Mouse (Mus musculus) midbrain, embryonic 16.5 days (tissue): ENCODE results near the gene Fam19a5. TPM values are rescaled to one million over a fixed set of nuclear protein-coding genes. Genes with fewer than 3 reads are reported as not detected.

Experiments used
- ATAC-seq: fragments of 200-750 bp; cut with Nextera tagmentation; 2 replicates; pipeline ENCODE4 v1.8.0; 2017; ENCODE audit warnings: moderate TSS enrichment
- H3K27ac ChIP-seq: fragments of 300-500 bp; sonication (generic); 2 replicates; pipeline ENCODE4 v1.5.1; 2014; ENCODE audit warnings: mild to moderate bottlenecking, low read length, mixed read lengths
- H3K27me3 ChIP-seq: fragments of 300-500 bp; sonication (generic); 2 replicates; pipeline ENCODE4 v1.6.1; 2014; ENCODE audit warnings: low read depth, low read length, mixed read lengths; ENCODE audit not compliant: control insufficient read depth, insufficient read depth
- H3K36me3 ChIP-seq: fragments of 300-500 bp; sonication (generic); 2 replicates; pipeline ENCODE4 v1.6.1; 2014; ENCODE audit warnings: mild to moderate bottlenecking, low read length, moderate library complexity, mixed read lengths; ENCODE audit not compliant: control insufficient read depth, insufficient read depth
- H3K4me1 ChIP-seq: fragments of 300-500 bp; sonication (generic); 2 replicates; pipeline ENCODE4 v1.6.1; 2014; ENCODE audit warnings: mild to moderate bottlenecking, low read length, mixed read lengths; ENCODE audit not compliant: control insufficient read depth, insufficient read depth
- H3K4me2 ChIP-seq: fragments of 300-500 bp; sonication (generic); 2 replicates; pipeline ENCODE4 v1.6.1; 2014; ENCODE audit warnings: mild to moderate bottlenecking, low read length, mixed read lengths
- H3K4me3 ChIP-seq: fragments of 300-500 bp; sonication (generic); 2 replicates; pipeline ENCODE4 v1.5.1; 2014; ENCODE audit warnings: low read depth, mild to moderate bottlenecking, low read length, moderate library complexity, mixed read lengths
- H3K9ac ChIP-seq: fragments of 300-500 bp; sonication (generic); 2 replicates; pipeline ENCODE4 v1.6.1; 2014; ENCODE audit warnings: low read depth, low read length, mixed read lengths
- H3K9me3 ChIP-seq: fragments of 300-500 bp; sonication (generic); replicated peaks from 2 replicates; pipeline ENCODE4 v1.6.1; 2014; ENCODE audit warnings: mild to moderate bottlenecking, low read length, mixed read lengths; ENCODE audit not compliant: control insufficient read depth, poor library complexity, severe bottlenecking
- WGBS: fragments of 180-500 bp; shearing (Covaris S2); extraction: QIAGEN DNeasy Blood & Tissue Kit; methylation state at CpG from one replicate; pipeline ENCODE4 v1.1.7; 2014; 5-methylcytosine and 5-hydroxymethylcytosine counted together
- polyA plus RNA-seq: library from polyadenylated mRNA; unstranded; fragments of >200 nt; fragmentation: Nextera tagmentation; extraction: Ambion mirVana; gene quantifications from 2 replicates; pipeline ENCODE4 v1.2.1, GENCODE M21; 2015

Gene Fam19a5
- polyA plus RNA-seq, 1 experiment from 2014 or later, result 28.5 TPM

- peaks cover 8% of the 10 kb centered on the region; the same call in 1 of the 2 replicates for H3K4me1 ChIP-seq
- no peak overlapping the region for H3K4me2 ChIP-seq
- H3K27me3 ChIP-seq, result no peaks in the 10 kb centered on the region
- no peaks in the 10 kb centered on the region for H3K36me3 ChIP-seq
- WGBS, result 74% methylated on average over 5 of the region's 5 CpGs
- no peak for ATAC-seq
- no peaks in the 10 kb centered on the region for H3K9me3 ChIP-seq
- H3K4me3 ChIP-seq, result no peak overlapping the region
- no peak overlapping the region for H3K9ac ChIP-seq
- H3K27ac ChIP-seq, result no peak overlapping the region
These were observed 102.4 kb downstream of the Fam19a5 start for GRCm38 (mm10) chr15:87646313-87647061.

GRCm38 (mm10) chr15:87649651-87650050, 105.6 kb downstream of the Fam19a5 start:
- H3K4me2 ChIP-seq, result no peak overlapping the region
- 68% methylated on average over 2 of the region's 2 CpGs for WGBS
- ATAC-seq, result no peak

GRCm38 (mm10) chr15:87654551-87654950, 110.5 kb downstream of the Fam19a5 start:
- 78% methylated on average over 6 of the region's 6 CpGs for WGBS
- Histone ChIP-seq H3K36me3 (no peaks in the 10 kb centered on the region), H3K27me3 (no peaks in the 10 kb centered on the region)

More at GRCm38 (mm10) chr15:87649651-87650050, 105.6 kb downstream of the Fam19a5 start:
- peaks cover 7% of the 10 kb centered on the region; the same call in 1 of the 2 replicates for H3K4me1 ChIP-seq
- no peaks in the 10 kb centered on the region for H3K27me3 ChIP-seq
- H3K4me3 ChIP-seq, result no peak overlapping the region
- no peak overlapping the region for H3K9ac ChIP-seq
- no peaks in the 10 kb centered on the region for H3K9me3 ChIP-seq
- no peaks in the 10 kb centered on the region for H3K36me3 ChIP-seq
- H3K27ac ChIP-seq, result no peak overlapping the region

GRCm38 (mm10) chr15:87656496-87657155, 112.5 kb downstream of the Fam19a5 start:
- no peaks in the 10 kb centered on the region for H3K9me3 ChIP-seq
- H3K9ac ChIP-seq, result no peak overlapping the region
- no peaks in the 10 kb centered on the region; the same call in 1 of the 2 replicates for H3K4me1 ChIP-seq
- H3K27me3 ChIP-seq, result no peaks in the 10 kb centered on the region
- ATAC-seq, result no peak
- 0 out of 2 replicates have a peak overlapping the region, but pooled peaks have one; percentile 22 for H3K27ac ChIP-seq
- no peak overlapping the region for H3K4me3 ChIP-seq
- 60% methylated on average over 20 of the region's 20 CpGs for WGBS
- no peaks in the 10 kb centered on the region for H3K36me3 ChIP-seq
- no peak overlapping the region for H3K4me2 ChIP-seq

More at GRCm38 (mm10) chr15:87654551-87654950, 110.5 kb downstream of the Fam19a5 start:
- no peak for ATAC-seq
- Histone ChIP-seq H3K4me1 (no peaks in the 10 kb centered on the region; the same call in 1 of the 2 replicates), H3K4me2 (no peak overlapping the region), H3K27ac (no peak overlapping the region), H3K9ac (no peak overlapping the region), H3K9me3 (no peaks in the 10 kb centered on the region), H3K4me3 (no peak overlapping the region)

GRCm38 (mm10) chr15:87659729-87660128, 115.6 kb downstream of the Fam19a5 start:
- no peak for ATAC-seq
- Histone ChIP-seq H3K36me3 (no peaks in the 10 kb centered on the region), H3K9me3 (no peaks in the 10 kb centered on the region), H3K4me3 (no peak overlapping the region), H3K27me3 (no peaks in the 10 kb centered on the region), H3K4me2 (no peak overlapping the region), H3K27ac (no peak overlapping the region), H3K9ac (no peak overlapping the region), H3K4me1 (no peaks in the 10 kb centered on the region; the same call in 1 of the 2 replicates)
- WGBS, result 88% methylated on average over 6 of the region's 6 CpGs

DNA sequence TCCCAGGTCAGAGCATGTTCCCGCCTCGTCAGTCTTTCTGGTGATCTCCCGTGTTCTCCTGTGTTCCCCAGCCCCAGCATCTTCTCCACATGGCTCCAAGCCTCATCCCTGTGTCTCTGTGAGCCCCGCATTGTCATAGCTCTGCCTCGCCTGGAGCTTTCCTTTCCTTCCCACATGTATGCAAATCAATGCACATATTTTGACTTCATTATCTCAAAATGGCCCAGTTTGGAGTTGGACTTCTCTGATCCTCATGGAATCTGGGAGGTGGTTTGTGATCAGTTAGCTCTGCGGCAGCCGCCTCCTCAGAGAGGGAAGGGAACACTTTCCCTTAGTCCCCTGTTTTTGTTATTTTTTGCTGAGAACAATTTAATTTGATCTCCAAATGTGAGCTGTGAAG, 117.9 kb downstream of the Fam19a5 start:
- H3K36me3 ChIP-seq, result no peaks in the 10 kb centered on the region
- WGBS, result 66% methylated on average over 7 of the region's 7 CpGs
- no peak overlapping the region for H3K4me3 ChIP-seq
- H3K4me2 ChIP-seq, result no peak overlapping the region
- ATAC-seq, result no peak
- H3K27ac ChIP-seq, result no peak overlapping the region
- H3K27me3 ChIP-seq, result no peaks in the 10 kb centered on the region
- H3K9me3 ChIP-seq, result no peaks in the 10 kb centered on the region
- H3K9ac ChIP-seq, result no peak overlapping the region
- 0 out of 2 replicates have a peak, but pooled peaks cover 3% of the 10 kb centered on the region for H3K4me1 ChIP-seq

GRCm38 (mm10) chr15:87666041-87666750, 122.1 kb downstream of the Fam19a5 start:
- H3K36me3 ChIP-seq, result no peaks in the 10 kb centered on the region
- no peak overlapping the region for H3K27ac ChIP-seq
- H3K4me1 ChIP-seq, result peaks cover 7% of the 10 kb centered on the region; the same call in 1 of the 2 replicates
- 92% methylated on average over 13 of the region's 13 CpGs for WGBS
- H3K27me3 ChIP-seq, result no peaks in the 10 kb centered on the region
- H3K4me3 ChIP-seq, result no peak overlapping the region
- H3K9me3 ChIP-seq, result no peaks in the 10 kb centered on the region
- ATAC-seq, result no peak
- no peak overlapping the region for H3K4me2 ChIP-seq
- no peak overlapping the region for H3K9ac ChIP-seq

- peaks cover 7% of the 10 kb centered on the region for H3K4me1 ChIP-seq
- H3K36me3 ChIP-seq, result no peaks in the 10 kb centered on the region
- H3K4me2 ChIP-seq, result no peak overlapping the region
- no peak overlapping the region for H3K9ac ChIP-seq
- 60% methylated on average over 7 of the region's 7 CpGs for WGBS
- no peak for ATAC-seq
- H3K27me3 ChIP-seq, result no peaks in the 10 kb centered on the region
- H3K4me3 ChIP-seq, result no peak overlapping the region
- no peaks in the 10 kb centered on the region for H3K9me3 ChIP-seq
- H3K27ac ChIP-seq, result no peak overlapping the region
These were observed 123.3 kb downstream of the Fam19a5 start for GRCm38 (mm10) chr15:87667416-87667815.
